Mouse (Mus musculus): ENCODE results near the gene Pla2g1b.

Pla2g1b gene

GRCm38 (mm10) chr5:115447108-115447507 is 19.0 kb upstream of the Pla2g1b start:
- no peak for DNase-seq

- no peak for DNase-seq
These were observed 16.8 kb upstream of the Pla2g1b start for GRCm38 (mm10) chr5:115449247-115449646.

GRCm38 (mm10) chr5:115450410-115451317 is 15.4 kb upstream of the Pla2g1b start:
- no peak for DNase-seq

GRCm38 (mm10) chr5:115454422-115455090 is 11.5 kb upstream of the Pla2g1b start:
- no peak for DNase-seq

- DNase-seq = no peak
These were observed 10.2 kb upstream of the Pla2g1b start for GRCm38 (mm10) chr5:115455838-115456237.

GRCm38 (mm10) chr5:115458918-115459317 is 7.1 kb upstream of the Pla2g1b start:
- no peak for DNase-seq

GRCm38 (mm10) chr5:115464408-115465115 is 1.5 kb upstream of the Pla2g1b start:
- no peak for DNase-seq

GRCm38 (mm10) chr5:115469791-115470190 is 3.7 kb downstream of the Pla2g1b start:
- no peak for DNase-seq

GRCm38 (mm10) chr5:115470766-115471531 is 4.9 kb downstream of the Pla2g1b start:
- DNase-seq = peak; percentile 47 to 65

GRCm38 (mm10) chr5:115473191-115473590 is 7.1 kb downstream of the Pla2g1b start:
- DNase-seq = no peak

GRCm38 (mm10) chr5:115474174-115474828 is 8.2 kb downstream of the Pla2g1b start:
- no peak for DNase-seq

- no peak for DNase-seq
These were observed 9.5 kb downstream of the Pla2g1b start for GRCm38 (mm10) chr5:115475337-115476106.

GRCm38 (mm10) chr5:115476107-115476727 is 10.2 kb downstream of the Pla2g1b start:
- DNase-seq = no peak

- DNase-seq = no peak
These were observed 13.5 kb downstream of the Pla2g1b start for GRCm38 (mm10) chr5:115479561-115479960.

- DNase-seq = peak; percentile 23 to 32
These were observed 14.0 kb downstream of the Pla2g1b start for GRCm38 (mm10) chr5:115480101-115480500.

- DNase-seq = peak in 1 of 2 experiments; percentile 28
These were observed 16.6 kb downstream of the Pla2g1b start for GRCm38 (mm10) chr5:115482390-115483265.

GRCm38 (mm10) chr5:115483385-115483784 is 17.3 kb downstream of the Pla2g1b start:
- no peak for DNase-seq

- peak; percentile 71 to 83 for DNase-seq
These were observed 18.2 kb downstream of the Pla2g1b start, which contains the start of gene Sirt4 for GRCm38 (mm10) chr5:115483947-115484920. Gene Sirt4, minus strand, starts transcription at chr5:115484725.

Measured in thymus, postnatal 36 days (tissue).